Mouse (Mus musculus): ENCODE results near the gene Jakmip3.

- no peak for TF ChIP-seq CTCF (IDR thresholded peaks at IDR 0.05; ENCODE audit: borderline replicate concordance, insufficient read depth, low read length)
- no peak for TF ChIP-seq POLR2A (IDR thresholded peaks at IDR 0.05; ENCODE audit: low read depth, low read length)
Measured at GRCm38 (mm10) chr7:139125881-139126280, 185.4 kb downstream of the Jakmip3 start.
